Mouse (Mus musculus) embryo, embryonic 10 days (tissue): ENCODE measurements at regions not wholly inside any gene's neighbourhood (a gene's known extent, or its start where the extent isn't known, plus 50 kb on each side); places are given as distances from the start of the nearest gene placed in this dataset.
"Not testable (repeated sequence)": the region's sequence is repeated elsewhere in the genome, so short reads cannot be mapped to it uniquely, and the experiment has no call there.

Experiments
- DNase-seq: peaks from one replicate; pipeline ENCODE4 v3.0.0-alpha.2; 2015; ENCODE audit warnings: low spot score

DNA sequence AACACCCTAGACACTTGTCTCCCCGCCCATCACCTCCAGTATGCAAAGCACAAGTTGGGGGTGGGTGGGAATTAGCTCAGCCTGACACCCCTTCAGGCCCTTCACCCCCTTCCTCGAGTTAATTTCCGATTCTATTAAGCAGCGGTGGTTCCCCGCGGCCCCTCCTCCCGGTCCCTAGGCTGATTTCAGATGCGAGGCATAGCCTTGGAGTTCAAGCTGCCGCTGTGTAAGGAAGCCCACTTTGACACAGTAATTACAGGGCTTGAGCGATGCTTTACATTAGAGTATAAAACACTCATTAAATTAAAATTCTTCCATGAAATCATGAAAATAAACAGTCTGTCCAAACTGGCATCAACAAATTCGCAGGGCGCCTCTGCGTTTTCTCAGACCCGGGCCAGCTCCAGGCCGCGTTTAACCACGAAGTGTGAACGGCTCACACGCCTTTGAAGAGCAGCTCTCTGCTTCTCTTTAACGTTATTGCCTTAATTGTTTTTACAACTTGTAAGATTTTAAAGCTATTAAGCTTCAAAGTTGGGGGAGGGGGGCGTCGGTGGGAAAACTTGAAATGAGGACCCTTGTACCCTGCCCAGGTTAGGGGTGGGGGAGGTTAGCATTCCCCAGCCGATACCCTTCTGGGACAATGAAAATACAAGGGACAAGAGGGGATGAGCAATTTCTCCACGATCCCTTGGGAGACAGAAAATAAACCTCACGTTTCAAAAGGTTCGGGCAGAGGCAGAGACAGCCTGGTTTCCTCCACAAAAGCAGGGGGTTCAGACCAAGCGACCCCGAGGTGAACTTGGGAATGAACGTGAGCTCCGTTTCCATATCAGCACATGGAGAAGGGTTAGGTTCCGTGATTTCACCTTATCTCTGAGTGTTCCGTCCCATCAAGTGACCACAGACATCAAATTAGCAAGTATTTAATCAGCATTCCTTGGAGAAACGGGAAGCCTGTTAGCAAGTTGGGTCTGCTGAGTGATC is 114.4 kb downstream of the Dicer1 start:
- DNase-seq: peak; percentile 53

DNA sequence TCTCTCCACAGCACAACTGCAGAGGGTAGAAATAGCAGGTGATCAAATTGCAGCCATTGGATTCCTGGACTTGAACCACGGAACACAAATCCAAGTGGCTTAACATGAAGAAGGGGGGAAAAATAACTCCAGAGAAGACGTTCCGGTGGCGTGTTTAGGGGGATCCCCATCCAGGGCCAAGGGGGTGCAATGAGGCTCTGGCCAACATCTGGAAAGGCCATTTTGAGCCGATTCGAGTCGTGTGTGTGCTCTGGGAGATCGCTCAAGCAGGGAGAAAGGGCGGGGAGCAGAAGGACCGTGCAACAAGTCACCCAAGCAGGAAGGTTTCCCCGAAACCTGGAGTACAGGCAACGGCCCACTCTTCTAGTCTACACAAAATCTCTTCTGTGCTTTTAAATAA is 115.3 kb downstream of the Dicer1 start:
- no peak for DNase-seq

GRCm38 (mm10) chr12:104634818-104635217 is 116.9 kb downstream of the Dicer1 start:
- DNase-seq: peak; percentile 48

DNA sequence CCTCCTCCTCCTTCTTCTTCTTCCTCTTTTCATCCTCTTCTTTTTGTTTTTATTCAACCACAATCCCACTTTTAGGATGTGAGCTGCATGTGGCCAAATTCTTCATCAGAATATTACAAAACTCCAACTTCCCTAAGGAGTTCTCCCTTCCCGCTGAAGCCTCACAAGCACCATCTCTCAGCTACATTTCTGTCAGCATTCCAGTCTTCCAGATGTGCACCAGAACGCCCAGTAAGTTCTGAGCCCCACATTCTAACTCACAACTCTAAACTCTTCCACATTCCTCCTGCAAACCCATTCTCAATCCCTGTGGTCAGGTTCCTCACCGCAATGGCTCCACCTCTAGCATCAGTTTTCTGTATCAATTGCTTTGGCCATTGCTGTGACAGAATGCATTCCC is 121.2 kb downstream of the Dicer1 start:
- DNase-seq: no peak

DNA sequence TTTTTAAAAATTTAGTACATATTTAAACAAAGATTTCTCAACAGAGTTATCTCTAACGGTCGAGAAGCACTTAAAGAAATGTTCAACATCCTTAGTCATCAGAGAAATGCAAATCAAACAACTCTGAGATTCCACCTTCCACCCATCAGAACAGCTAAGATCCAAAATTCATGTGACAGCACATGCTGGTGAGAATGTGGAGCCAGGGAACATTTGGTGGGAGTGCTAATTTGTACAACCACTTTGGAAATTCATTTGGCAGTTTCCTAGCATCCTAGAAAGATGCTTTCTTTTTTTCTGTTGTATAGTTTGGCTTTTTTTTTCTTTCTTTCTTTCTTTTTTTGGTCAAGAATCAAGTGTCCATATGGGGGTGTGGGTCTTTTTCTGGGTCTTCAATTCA is 122.3 kb downstream of the Dicer1 start:
- no peak for DNase-seq

DNA sequence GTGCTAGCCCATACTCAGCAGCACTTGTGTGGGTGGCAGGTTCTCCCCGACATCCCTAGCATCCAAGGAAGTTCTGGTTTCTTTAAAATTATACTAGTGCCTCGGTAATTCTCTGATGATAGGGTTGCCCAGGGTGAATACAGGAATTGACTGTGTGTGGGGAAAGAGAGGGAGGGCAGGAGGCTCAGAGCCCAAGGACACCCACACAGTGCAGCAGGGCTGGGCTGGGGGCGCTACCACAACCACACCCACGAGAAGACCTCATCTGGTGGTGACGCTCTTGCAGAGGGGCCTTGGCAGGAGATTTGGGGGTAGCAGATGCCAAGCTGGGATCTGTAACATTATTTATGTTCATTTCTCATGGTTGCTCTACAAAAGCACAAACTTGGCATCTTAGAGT is 125.7 kb downstream of the Dicer1 start:
- no peak for DNase-seq

GRCm38 (mm10) chr12:104623896-104624685 is 127.7 kb downstream of the Dicer1 start:
- DNase-seq: no peak

GRCm38 (mm10) chr12:104617111-104617725 is 134.5 kb downstream of the Dicer1 start:
- peak; percentile 93 for DNase-seq

DNA sequence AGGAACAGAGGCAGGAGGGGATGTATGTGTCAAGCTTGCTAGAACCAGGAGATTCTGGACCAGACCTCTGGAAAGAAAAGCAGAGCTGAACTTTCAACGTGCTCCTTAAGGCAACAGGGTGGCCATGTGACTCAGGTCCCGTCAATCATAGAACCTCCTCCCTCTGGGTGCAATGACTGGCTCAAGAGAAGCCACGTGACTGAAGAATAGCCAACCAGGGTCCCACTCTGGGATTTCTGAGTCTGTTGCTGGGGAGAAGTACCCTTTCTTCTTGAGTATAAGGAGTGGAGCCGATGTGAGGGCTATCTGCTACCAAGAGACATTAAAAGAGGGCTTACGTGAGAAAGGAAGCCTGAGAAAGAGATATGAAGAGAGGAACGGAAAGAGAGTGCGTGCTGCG is 137.5 kb downstream of the Dicer1 start:
- no peak for DNase-seq

GRCm38 (mm10) chr12:104609767-104610166 is 136.6 kb upstream of the Gsc start:
- no peak for DNase-seq

DNA sequence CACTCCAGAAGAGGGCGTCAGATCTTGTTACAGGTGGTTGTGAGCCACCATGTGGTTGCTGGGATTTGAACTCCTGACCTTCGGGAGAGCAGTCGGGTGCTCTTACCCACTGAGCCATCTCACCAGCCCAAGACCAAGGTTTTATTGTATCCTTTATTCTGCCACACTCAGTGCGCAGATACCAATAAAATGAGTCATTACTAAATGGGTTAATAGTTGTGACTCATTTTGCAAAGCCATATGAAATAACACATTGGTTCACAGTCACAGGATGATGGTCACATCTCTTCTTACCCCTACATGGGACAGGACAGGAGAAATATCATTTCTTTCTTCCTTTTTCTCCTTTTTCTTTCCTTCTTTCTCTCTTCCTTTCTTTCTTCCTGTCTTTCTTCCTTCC is 135.8 kb upstream of the Gsc start:
- DNase-seq: not testable (repeated sequence)

DNA sequence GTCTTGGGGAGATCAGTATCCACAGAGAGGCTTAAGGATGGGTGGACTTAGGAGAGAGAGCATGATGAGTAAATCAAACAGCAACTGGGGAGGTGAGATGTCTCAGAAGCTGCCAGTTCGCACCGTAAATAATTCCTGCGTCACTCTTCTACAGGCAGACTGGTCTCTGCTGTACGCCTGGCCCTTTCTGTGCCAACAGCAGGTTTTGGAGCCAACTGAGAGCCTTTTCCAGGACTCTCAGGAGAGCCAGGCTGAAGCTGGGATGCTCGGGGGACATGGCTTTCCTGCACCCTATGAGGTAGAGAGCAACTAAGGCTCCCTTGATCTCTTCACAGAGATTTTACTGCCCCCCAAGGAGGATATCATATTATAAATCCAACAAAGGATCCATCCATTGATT is 134.3 kb upstream of the Gsc start:
- no peak for DNase-seq

DNA sequence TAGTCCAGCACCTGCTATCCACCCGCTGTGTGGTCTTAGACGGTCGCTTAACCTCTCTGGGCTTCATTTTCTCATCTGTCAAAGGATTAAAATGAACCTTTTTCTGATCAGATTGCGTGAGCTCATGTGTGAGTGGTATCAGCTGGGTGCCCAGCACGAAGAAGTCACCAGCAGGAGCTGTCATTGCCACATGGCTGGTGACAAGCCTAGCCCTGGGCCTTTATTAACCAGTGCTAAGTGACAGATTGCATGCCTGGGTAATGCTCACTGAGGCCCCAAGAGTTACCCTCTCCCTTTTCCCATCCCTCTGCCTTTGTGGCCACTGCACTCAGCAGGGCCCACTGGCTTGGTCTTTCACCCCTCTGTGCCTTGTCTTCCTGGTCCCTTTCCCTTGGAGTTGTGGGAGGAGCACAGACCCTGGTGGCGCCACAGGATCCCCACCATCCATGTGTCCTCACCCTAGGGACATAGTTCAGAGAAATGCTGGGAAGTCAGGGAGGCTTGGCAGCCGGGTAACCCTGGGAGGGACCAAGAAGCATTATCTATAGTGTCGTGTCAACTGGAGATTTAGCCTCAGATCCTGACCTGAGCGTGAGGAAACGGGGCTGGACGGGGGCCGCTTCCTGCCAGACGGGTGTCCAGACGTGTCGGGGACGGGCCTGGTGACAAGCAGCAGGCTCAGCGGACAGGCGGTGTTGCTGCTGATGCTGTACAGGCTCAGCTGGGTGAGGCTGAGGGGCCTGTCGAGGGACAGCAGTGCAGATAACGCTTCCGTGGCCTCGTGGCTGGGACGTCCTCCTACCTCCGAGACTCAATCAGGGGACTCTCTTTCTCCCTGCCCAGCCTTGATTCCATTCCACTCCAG is 132.6 kb upstream of the Gsc start:
- DNase-seq: peak; percentile 57

DNA sequence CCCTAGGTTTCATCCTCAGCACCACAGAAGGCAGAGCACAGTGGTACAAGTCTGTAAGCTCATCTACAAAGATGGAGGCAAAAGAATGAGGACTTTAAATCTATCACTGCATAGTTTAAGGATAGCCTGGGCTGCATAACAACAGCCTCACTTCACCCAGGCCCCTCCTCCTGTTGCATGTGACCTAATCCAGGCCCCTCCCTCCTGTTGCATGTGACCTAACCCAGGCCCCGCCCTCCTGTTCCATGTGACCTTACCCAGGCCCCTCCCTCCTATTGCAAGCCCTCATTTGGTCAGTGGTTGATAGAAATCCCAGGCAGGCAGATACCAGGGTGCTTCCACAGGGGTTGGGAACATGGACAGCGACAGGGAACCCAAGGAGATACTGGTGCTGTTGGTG is 124.9 kb upstream of the Gsc start:
- no peak for DNase-seq

DNA sequence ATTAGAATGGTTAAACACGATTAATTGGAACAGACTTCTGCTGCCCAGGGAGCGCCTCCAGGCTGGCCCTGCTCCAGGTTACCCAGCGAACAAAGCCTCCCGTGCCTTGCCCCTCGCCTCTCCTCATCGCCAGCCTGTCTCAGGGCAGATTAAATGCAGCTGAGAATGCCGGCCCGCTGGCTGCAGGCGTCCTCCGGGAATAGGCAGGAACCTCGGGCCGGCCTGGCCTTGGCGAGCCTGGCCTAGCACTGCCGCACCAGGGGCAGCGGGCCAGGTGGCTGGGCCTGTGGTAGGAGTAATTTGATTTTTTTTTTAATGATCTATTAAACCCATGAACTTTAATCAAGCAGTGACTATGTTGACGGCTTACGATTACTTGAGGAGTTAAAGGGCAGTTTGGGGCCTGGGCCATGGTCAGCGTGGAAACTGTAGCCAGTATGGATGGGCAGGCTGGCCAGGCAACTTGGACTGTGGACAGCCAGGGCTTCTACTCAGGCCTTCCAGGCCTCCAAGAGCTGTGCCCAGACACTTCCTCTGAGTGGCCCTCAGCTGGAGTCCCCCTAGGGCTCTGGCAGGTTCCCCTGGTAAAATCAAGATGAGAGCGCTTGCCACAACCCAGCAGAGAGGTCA is 120.5 kb upstream of the Gsc start:
- DNase-seq: peak; percentile 63

- DNase-seq: no peak
Measured at GRCm38 (mm10) chr12:104592791-104593525, 119.8 kb upstream of the Gsc start.

DNA sequence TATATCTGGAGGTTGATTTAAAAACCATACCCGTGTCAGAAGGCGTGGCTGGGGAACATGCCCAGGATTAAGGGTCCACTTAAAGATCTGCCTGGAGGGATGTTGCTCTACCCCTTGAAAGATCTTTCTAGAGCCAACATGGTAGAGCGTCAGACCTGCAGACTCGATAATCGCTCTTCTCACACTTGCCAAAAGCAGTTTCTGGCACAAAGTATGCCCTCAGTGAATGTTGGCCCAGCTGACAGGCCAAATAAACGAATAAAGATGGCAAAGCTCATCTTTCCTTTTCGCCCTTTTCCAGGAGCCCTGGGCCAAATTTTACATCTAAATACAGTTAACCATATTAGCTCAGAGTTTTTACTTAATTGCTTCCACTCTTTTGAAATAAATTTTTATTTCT is 118.4 kb upstream of the Gsc start:
- DNase-seq: no peak

DNA sequence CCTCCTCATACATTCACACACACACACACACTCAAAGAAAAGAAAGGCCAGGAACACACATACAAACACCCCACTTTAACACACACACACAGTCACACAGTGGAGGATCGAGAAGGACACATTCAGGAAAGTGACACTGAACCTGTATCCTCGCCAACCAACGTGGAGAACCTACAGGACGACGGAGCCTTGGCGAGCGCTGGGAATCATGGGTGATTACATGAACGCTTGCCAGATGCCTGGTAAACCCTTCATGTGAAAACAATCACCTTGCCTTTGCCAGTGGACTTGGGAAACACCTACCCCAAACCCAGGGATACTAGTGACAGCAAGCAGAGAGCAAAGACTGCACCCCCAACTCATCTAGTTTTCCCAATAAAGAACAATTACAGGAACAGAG is 117.2 kb upstream of the Gsc start:
- no peak for DNase-seq

DNA sequence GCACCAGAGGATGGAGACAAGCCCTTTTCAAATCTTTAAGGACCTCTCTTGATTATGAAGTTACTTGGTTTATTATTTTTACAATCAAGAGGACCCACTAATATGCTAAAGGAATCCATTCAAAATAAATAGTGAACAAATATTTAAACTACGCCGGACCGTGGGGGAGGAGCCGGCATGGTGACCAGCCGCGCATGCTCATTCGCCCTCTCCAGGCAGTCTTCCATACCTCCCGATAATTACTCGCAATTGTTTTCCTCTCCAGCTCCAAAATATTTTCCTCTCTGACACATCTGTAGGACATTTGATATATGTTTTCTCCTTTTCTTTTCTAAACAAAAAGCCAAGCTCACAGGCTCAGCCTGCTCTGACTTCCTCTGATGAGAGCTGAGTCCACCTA is 111.3 kb upstream of the Gsc start:
- DNase-seq: no peak

- no peak for DNase-seq
Measured at GRCm38 (mm10) chr12:104580796-104581195, 107.7 kb upstream of the Gsc start.
